Mouse (Mus musculus) heart, embryonic 13.5 days (tissue): Measurements from ENCODE around the gene Actl6b. TPM values are rescaled to one million over a fixed set of nuclear protein-coding genes. Genes with fewer than 3 reads are reported as not detected.

Source experiments
- ATAC-seq: fragments of 200-750 bp; cut with Nextera tagmentation; 2 replicates; pipeline ENCODE4 v1.8.0; 2017; ENCODE audit warnings: moderate TSS enrichment; ENCODE audit not compliant: insufficient number of reproducible peaks, low FRiP score, low TSS enrichment; ENCODE audit errors: extremely low read depth
- H3K27ac ChIP-seq: fragments of 300-500 bp; sonication (generic); replicated peaks from 2 replicates; pipeline ENCODE4 v1.5.1; 2015; ENCODE audit warnings: moderate library complexity, mild to moderate bottlenecking, inconsistent platforms
- H3K27me3 ChIP-seq: fragments of 300-500 bp; sonication (generic); replicated peaks from 2 replicates; pipeline ENCODE4 v1.6.1; 2015; ENCODE audit warnings: mild to moderate bottlenecking, inconsistent platforms
- H3K36me3 ChIP-seq: fragments of 300-500 bp; sonication (generic); 2 replicates; pipeline ENCODE4 v1.6.1; 2015; ENCODE audit warnings: mild to moderate bottlenecking, inconsistent platforms
- H3K4me1 ChIP-seq: fragments of 300-500 bp; sonication (generic); 2 replicates; pipeline ENCODE4 v1.6.1; 2015; ENCODE audit warnings: inconsistent platforms
- H3K4me2 ChIP-seq: fragments of 300-500 bp; sonication (generic); 2 replicates; pipeline ENCODE4 v1.6.1; 2015; ENCODE audit warnings: inconsistent platforms, mild to moderate bottlenecking, moderate library complexity
- H3K4me3 ChIP-seq: fragments of 300-500 bp; sonication (generic); 2 replicates; pipeline ENCODE4 v1.5.1; 2015; ENCODE audit warnings: moderate library complexity, mild to moderate bottlenecking, inconsistent platforms
- H3K9ac ChIP-seq: fragments of 300-500 bp; sonication (generic); 2 replicates; pipeline ENCODE4 v1.6.1; 2015; ENCODE audit warnings: inconsistent platforms, mild to moderate bottlenecking, moderate library complexity
- H3K9me3 ChIP-seq: fragments of 300-500 bp; sonication (generic); 2 replicates; pipeline ENCODE4 v1.6.1; 2016; ENCODE audit warnings: inconsistent platforms
- WGBS: fragments of 180-500 bp; shearing (Covaris S2); methylation state at CpG from one replicate; pipeline ENCODE4 v1.1.7; 2015; ENCODE audit warnings: mixed read lengths; 5-methylcytosine and 5-hydroxymethylcytosine counted together
- polyA plus RNA-seq: library from polyadenylated mRNA; unstranded; fragments of >200 nt; fragmentation: Nextera tagmentation; extraction: Ambion mirVana; gene quantifications from 2 replicates; pipeline ENCODE4 v1.2.1, GENCODE M21; 2015

Gene Actl6b
- polyA plus RNA-seq, 1 experiment from 2014 or later = 0.35 TPM

DNA sequence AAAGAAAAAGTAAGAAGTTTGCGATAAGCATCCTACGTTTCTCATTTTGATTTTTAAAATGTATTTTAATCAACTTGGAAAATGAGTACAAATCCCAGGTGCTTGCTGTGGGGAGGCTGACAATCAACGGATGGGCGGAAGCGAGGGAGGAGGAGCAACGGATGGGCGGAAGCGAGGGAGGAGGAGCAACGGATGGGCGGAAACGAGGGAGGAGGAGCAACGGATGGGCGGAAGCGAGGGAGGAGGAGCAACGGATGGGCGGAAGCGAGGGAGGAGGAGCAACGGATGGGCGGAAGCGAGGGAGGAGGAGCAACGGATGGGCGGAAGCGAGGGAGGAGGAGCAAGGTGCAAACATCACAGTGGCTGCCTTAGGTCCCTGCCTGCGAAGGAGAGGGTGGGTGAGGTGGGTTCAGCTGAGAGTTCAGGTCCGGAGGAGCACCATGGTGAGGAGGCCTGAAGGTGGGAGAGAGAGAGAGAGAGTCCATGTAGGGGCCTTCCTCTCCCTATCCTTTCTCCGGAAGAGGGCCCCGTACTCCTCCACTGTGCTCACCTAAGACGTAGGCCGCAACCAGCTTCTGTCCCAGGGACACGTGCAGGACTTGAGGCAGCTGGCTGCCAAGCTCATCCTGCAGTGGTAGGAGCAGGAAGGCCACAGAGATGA is 43.4 kb downstream of the Actl6b start:
- H3K27me3 ChIP-seq = no peaks in the 10 kb centered on the region
- no peak overlapping the region for H3K27ac ChIP-seq
- H3K4me1 ChIP-seq = peaks cover 13% of the 10 kb centered on the region
- peak overlapping the region; percentile 33 for H3K4me2 ChIP-seq
- H3K9ac ChIP-seq = no peak overlapping the region
- no peak for ATAC-seq
- H3K36me3 ChIP-seq = peaks cover 25% of the 10 kb centered on the region
- 34% methylated on average over 30 of the region's 30 CpGs for WGBS
- 0 out of 2 replicates have a peak overlapping the region, but pooled peaks have one; percentile 6 for H3K4me3 ChIP-seq
- H3K9me3 ChIP-seq = no peaks in the 10 kb centered on the region

DNA sequence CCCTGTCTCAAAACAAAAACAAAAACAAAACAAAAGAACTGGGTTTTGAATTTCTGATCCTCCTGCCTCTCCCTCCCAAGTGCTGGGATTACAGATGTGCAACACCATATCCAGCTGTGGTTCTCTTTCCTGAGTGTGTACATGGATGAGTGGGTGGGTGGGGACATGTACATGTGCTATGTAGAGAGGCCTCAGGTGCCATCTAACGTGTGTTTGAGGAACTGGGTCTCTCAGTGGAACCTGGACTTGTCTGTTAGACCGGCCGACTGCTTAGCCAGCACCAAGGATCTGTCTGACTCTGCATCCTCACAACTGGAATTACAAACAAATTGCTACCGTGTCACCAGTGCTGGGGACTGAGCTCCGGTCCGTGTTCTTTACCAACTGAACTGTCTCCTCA is 44.3 kb downstream of the Actl6b start:
- no peak overlapping the region for H3K4me3 ChIP-seq
- ATAC-seq = no peak
- no peaks in the 10 kb centered on the region for H3K9me3 ChIP-seq
- peaks cover 21% of the 10 kb centered on the region for H3K4me1 ChIP-seq
- 92% methylated on average over 6 of the region's 6 CpGs for WGBS
- no peak overlapping the region for H3K27ac ChIP-seq
- no peak overlapping the region for H3K4me2 ChIP-seq
- peaks cover 25% of the 10 kb centered on the region for H3K36me3 ChIP-seq
- no peaks in the 10 kb centered on the region for H3K27me3 ChIP-seq
- H3K9ac ChIP-seq = no peak overlapping the region

DNA sequence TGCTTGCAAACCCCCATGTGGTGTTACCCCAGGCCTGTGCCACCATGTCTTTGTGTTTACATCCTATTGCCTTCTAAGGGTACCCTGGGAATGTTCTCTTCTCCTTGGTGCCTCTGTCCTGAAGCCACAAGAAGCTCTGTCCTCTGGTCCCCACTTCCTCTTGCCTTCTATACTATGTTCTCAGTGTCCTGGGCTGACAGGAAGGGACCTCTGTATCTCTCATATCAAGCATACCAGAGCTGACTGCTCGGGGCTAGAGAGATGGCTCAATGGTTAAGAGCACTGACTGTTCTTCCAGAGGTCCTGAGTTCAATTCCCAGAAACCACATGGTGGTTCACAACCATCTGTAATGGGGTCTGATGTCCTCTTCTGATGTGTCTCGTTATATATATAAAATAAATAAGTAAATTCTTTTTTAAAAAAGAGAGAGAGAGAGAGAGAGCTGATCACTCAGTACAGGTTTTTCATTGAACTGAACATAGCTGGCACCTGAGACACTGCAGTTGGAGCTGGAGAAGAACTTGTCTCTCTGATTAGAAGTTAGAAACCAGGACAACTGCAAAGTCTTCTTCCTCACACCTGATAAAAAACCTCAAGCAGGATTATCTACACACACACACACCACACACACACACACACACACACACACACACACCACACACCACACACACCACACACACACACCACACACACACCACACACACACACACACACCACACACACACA is 44.9 kb downstream of the Actl6b start:
- no peaks in the 10 kb centered on the region for H3K27me3 ChIP-seq
- H3K4me2 ChIP-seq = no peak overlapping the region
- H3K4me1 ChIP-seq = peaks cover 27% of the 10 kb centered on the region
- no peak overlapping the region for H3K4me3 ChIP-seq
- no peaks in the 10 kb centered on the region for H3K9me3 ChIP-seq
- ATAC-seq = no peak
- no peak overlapping the region for H3K27ac ChIP-seq
- 54% methylated on average over 2 of the region's 2 CpGs for WGBS
- H3K36me3 ChIP-seq = peaks cover 25% of the 10 kb centered on the region
- no peak overlapping the region for H3K9ac ChIP-seq

- H3K36me3 ChIP-seq = peaks cover 33% of the 10 kb centered on the region
- H3K9me3 ChIP-seq = no peaks in the 10 kb centered on the region
- 54% methylated on average over 9 of the region's 9 CpGs for WGBS
- no peaks in the 10 kb centered on the region for H3K27me3 ChIP-seq
- peak overlapping the region; percentile 72 for H3K4me3 ChIP-seq
- peak overlapping the region; percentile 87 for H3K9ac ChIP-seq
- H3K27ac ChIP-seq = no peak overlapping the region
- ATAC-seq = no peak
- peak overlapping the region; percentile 80 for H3K4me2 ChIP-seq
- H3K4me1 ChIP-seq = peaks cover 34% of the 10 kb centered on the region
These were observed 46.3 kb downstream of the Actl6b start for GRCm38 (mm10) chr5:137599600-137599999.

DNA sequence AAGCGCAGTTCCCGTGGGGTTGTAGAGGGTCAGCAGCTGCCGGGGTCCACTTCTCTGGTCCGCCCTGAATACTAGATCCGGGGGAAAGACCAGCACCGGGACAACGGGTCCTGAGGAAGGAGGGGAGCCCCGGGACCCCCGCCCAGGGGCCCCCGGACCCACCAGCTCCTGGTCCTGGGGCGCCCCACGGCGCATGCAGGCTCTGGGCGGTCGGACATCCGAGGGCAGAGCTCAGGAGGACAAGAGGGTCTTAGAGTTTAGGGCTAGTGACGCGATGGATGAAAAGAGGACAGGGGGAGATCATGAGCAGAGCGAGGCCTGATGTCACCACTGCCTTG is 46.9 kb downstream of the Actl6b start:
- H3K36me3 ChIP-seq = peaks cover 40% of the 10 kb centered on the region
- peaks cover 34% of the 10 kb centered on the region for H3K4me1 ChIP-seq
- under 1% methylated on average over 19 of the region's 19 CpGs for WGBS
- H3K27ac ChIP-seq = 0 out of 2 replicates have a peak overlapping the region, but pooled peaks have one; percentile 87
- peak overlapping the region; percentile 72 for H3K4me3 ChIP-seq
- peak; percentile 63; the same call in 1 of the 2 replicates for ATAC-seq
- no peaks in the 10 kb centered on the region for H3K27me3 ChIP-seq
- no peaks in the 10 kb centered on the region for H3K9me3 ChIP-seq
- H3K9ac ChIP-seq = peak overlapping the region; percentile 87
- peak overlapping the region; percentile 80 for H3K4me2 ChIP-seq

DNA sequence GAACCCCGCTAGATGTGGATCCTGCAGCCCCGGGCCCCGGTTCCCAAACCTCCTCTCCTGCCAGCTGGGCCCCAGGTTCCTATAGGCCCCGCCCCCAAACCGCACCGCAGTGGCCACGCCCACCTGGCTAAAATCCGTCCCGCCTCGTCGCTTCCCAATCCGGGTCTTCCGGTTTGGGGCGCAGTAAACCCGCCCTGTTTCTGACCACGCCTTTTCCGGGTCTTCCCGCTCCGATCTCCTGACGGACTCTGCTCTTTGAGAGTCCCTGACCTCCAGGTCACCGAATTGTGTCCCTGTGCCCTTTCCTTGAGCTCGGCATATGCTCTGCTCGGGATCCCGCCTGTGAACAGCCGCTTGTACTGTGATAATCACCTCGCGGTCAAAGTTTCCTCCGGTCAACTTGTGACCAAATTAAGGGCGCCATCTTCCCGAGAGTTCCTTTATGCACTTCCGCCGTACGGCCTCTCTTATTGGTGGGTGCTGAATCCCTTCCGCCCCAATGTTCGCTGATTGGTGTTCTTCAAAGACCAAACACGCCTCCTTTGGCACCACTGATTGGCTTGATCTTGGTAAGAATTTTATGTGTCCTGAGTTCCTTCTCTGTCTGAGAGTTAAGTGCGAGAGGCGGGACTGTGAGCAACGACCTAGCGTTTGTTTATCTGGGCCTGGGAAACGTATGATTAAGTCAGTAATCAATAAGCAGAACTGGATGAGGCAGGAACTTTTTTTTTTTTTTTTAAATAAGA is 47.5 kb downstream of the Actl6b start, which contains the start of gene Mospd3:
Mospd3 (minus strand) TSS at position 440 of the 746 bp plus-strand sequence.
- under 1% methylated on average over 41 of the region's 41 CpGs for WGBS
- H3K27ac ChIP-seq = peak within 1 kb of the TSS; percentile 87
- H3K36me3 ChIP-seq = peaks cover 42% of the 10 kb centered on the region
- ATAC-seq = peak; percentile 92
- H3K4me2 ChIP-seq = peak within 1 kb of the TSS; percentile 80
- H3K9ac ChIP-seq = peak within 1 kb of the TSS; percentile 87
- no peaks in the 10 kb centered on the region for H3K9me3 ChIP-seq
- H3K4me3 ChIP-seq = peak within 1 kb of the TSS; percentile 72
- no peaks in the 10 kb centered on the region for H3K27me3 ChIP-seq
- peaks cover 34% of the 10 kb centered on the region for H3K4me1 ChIP-seq

- ATAC-seq = no peak
- under 1% methylated on average over 22 of the region's 22 CpGs for WGBS
- no peaks in the 10 kb centered on the region for H3K9me3 ChIP-seq
- peak overlapping the region; percentile 80 for H3K4me2 ChIP-seq
- H3K9ac ChIP-seq = peak overlapping the region; percentile 86
- H3K4me1 ChIP-seq = peaks cover 34% of the 10 kb centered on the region
- no peaks in the 10 kb centered on the region for H3K27me3 ChIP-seq
- H3K27ac ChIP-seq = peak overlapping the region; percentile 87
- H3K36me3 ChIP-seq = peaks cover 46% of the 10 kb centered on the region
- peak overlapping the region; percentile 72 for H3K4me3 ChIP-seq
These were observed 48.0 kb downstream of the Actl6b start for GRCm38 (mm10) chr5:137601365-137601729.

- Histone ChIP-seq H3K4me1 (peaks cover 62% of the 10 kb centered on the region), H3K9me3 (no peaks in the 10 kb centered on the region), H3K9ac (peak overlapping the region; percentile 72), H3K27me3 (peaks cover 15% of the 10 kb centered on the region; the same call in 1 of the 2 replicates), H3K4me2 (peak overlapping the region; percentile 67), H3K27ac (no peak overlapping the region), H3K36me3 (peaks cover 43% of the 10 kb centered on the region), H3K4me3 (peak overlapping the region; percentile 31)
- 28% methylated on average over 26 of the region's 26 CpGs for WGBS
- no peak for ATAC-seq
These were observed 54.7 kb downstream of the Actl6b start for GRCm38 (mm10) chr5:137607860-137608653.

DNA sequence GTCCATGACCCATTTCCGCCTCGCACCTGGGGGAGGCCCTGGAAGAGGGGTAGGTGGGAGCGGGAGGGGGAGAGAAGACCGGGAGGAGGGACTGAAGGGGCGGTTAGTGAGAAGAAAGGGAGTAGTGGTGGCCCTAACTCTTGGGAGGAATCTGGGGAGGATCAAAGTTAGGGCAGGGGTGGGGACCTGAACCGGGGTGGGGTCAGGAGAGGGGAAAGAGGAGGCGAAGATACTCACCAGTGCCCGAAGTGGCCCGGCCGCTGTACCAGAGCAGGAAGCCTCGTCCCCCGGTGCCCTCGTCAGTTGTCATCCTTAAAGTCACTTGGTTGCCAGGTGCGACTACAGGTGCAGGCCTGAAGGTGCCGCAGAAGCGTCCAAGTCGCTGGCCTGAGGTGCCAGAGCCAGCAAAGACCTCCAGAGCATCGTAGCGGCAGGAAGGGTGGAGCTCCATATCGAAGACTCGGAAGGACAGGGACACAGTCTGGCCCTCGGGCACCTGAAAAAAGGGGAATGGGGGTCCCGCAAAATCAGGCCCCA is 55.4 kb downstream of the Actl6b start:
- Histone ChIP-seq H3K27ac (no peak overlapping the region), H3K4me3 (peak overlapping the region; percentile 31)

GRCm38 (mm10) chr5:137609292-137609691 is 56.0 kb downstream of the Actl6b start:
- peaks cover 62% of the 10 kb centered on the region for H3K4me1 ChIP-seq
- peak overlapping the region; percentile 67 for H3K4me2 ChIP-seq
- WGBS = 62% methylated on average over 3 of the region's 3 CpGs
- H3K9me3 ChIP-seq = no peaks in the 10 kb centered on the region
- no peak overlapping the region for H3K27ac ChIP-seq
- 0 out of 2 replicates have a peak overlapping the region, but pooled peaks have one; percentile 31 for H3K4me3 ChIP-seq
- H3K36me3 ChIP-seq = peaks cover 38% of the 10 kb centered on the region
- peaks cover 15% of the 10 kb centered on the region; the same call in 1 of the 2 replicates for H3K27me3 ChIP-seq
- no peak for ATAC-seq
- peak overlapping the region; percentile 72; the same call in 1 of the 2 replicates for H3K9ac ChIP-seq

More for the DNA sequence above, 55.4 kb downstream of the Actl6b start:
- peaks cover 43% of the 10 kb centered on the region for H3K36me3 ChIP-seq
- H3K4me2 ChIP-seq = peak overlapping the region; percentile 67
- no peak for ATAC-seq
- peaks cover 15% of the 10 kb centered on the region; the same call in 1 of the 2 replicates for H3K27me3 ChIP-seq
- peaks cover 62% of the 10 kb centered on the region for H3K4me1 ChIP-seq
- no peaks in the 10 kb centered on the region for H3K9me3 ChIP-seq
- 28% methylated on average over 23 of the region's 23 CpGs for WGBS
- peak overlapping the region; percentile 72 for H3K9ac ChIP-seq
